Mouse (Mus musculus) mesoderm, embryonic 11.5 days (tissue): ENCODE data around the gene Tfr2.

Experiments used
- DNase-seq: peaks from one replicate; pipeline ENCODE4 v3.0.0-alpha.2; 2012; ENCODE audit warnings: low read depth, low spot score

Gene Tfr2

GRCm38 (mm10) chr5:137623937-137624530 is 54.4 kb downstream of the Tfr2 start:
- DNase-seq, result no peak

DNA sequence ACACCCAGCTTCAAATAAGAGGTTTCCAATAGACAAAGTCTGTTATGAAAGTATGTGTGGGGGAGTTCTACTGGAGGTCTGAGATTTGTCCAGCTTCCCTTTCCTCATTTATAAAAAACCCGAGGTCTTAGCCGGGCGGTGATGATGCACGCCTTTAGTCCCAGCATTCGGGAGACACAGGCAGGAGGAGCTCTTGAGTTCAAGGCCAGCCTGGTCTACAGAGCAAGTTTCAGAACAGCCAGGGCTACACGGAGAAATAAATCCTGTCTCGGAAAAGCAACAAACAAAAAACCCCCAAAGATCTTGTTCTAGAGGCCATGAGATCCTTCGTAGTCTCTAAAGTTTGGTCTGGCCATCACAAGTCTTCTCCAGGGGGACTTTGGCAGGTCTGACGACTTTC is 58.4 kb downstream of the Tfr2 start:
- DNase-seq, result no peak

DNA sequence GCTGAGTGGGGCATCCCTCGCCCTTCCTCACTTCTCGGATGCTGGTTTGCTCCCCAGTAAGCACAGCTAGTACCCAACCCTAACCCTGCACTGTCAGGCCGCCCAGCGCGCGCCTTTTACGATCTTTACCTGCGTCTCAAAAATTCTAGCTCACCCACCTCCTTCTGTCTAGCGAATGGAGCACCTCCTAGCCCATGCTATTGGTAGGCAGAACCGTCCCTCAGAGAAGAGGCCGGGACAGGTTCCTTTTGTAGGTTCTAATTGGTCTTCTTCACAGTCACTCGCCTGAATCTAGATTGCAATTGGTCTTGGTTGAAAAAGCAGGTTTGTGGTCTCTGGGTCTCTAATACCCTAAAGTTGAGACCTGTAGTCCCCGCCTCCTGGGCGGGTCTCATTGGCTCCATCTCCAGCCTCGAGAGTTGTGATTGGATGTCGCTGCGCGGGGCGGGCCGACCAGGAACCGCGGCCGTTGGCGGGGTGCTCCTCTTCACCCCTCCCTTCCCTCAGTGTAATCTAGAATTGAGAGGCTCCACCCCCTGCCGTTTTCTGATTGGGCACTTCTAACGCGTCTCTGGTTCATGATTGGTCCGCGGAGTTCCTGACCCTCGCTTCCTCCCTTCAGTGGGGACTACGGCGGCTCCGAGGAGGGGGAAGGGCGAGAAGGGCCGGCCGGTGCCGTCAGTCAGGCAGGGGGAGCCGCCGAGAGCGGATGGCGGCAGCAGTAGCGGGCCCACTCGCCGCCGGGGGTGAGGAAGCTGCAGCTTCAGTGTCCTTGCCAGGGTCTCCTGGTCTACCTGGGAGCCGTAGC is 59.1 kb downstream of the Tfr2 start, which contains the start of the genes Fbxo24, Lrch4 and Gm20605:
TSS of gene Fbxo24 (minus strand) at position 505 of the 808 bp plus-strand sequence.
TSS of gene Lrch4 (plus strand) at position 624 of the 808 bp plus-strand sequence.
TSS of gene Gm20605 (plus strand) at position 678 of the 808 bp plus-strand sequence.
- DNase-seq, result peak; percentile 100

DNA sequence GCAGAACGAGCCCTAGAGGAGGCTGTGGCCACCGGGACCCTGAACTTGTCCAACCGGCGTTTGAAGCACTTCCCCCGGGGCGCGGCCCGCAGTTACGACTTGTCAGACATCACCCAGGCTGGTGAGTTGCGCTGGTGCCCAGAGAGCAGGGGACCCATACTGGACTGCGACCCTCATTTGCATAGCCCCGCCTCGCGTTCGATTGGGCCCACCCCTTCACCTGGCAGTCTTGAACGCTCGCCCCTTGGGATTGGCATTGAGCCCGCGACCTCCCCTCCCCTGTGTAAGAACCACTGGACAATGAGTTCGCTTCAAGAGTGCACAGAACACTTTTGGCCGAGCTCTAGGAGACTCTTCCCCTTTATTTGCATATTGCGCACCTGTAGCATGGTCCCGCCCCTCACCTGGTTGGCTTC is 59.7 kb downstream of the Tfr2 start:
- DNase-seq, result peak; percentile 58

GRCm38 (mm10) chr5:137629906-137630545 is 60.4 kb downstream of the Tfr2 start:
- DNase-seq, result no peak

DNA sequence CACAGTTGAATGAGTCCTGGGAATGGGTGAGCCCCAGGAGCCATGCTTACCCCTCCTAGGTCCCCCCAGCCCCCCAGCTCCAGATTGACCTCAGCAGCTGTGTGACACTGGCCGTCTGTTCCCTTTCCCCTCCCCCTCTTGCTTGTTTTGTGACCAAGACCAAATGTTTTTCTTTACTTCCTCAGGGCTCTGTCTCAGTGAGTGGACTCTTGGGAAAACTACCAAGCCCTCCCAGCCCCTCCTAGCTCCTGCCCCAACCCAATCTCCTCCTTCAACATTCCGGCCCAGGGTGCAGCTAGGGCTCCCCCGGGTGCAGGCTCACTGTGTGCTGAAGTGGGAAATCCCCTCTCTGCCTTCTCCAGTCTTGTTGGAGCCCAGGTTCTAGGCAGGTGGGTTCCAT is 61.0 kb downstream of the Tfr2 start:
- no peak for DNase-seq

GRCm38 (mm10) chr5:137631171-137631570 is 61.5 kb downstream of the Tfr2 start:
- no peak for DNase-seq

DNA sequence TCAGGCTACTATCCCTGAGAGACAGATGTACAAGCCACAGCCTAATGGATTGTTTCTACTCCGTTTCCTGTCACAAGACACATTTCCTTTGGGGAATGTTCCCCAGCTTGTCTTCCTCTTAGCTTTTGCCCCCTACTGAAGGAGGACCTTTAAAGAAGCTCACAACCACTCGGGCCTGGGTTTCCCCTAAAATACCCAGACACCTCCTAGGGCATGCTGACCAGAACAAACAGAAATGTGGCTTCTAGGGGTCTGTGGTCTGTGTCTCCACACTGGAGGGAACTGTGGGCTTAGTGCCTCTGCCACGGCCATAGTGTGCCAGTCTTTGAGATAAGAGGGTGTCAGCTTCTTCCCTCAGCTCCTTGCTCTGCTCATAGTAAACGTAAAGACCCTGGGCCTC is 62.0 kb downstream of the Tfr2 start:
- DNase-seq, result no peak

- no peak for DNase-seq
These were observed 63.9 kb downstream of the Tfr2 start for GRCm38 (mm10) chr5:137633397-137634084.
